Mouse (Mus musculus) cerebral cortex, adult 2 months (tissue): ENCODE results near the gene S100pbp.

Source experiments
- WGBS: fragments of 180-500 bp; shearing (Covaris S2); methylation state at CpG from one replicate; pipeline ENCODE4 v1.1.7; 2018; 5-methylcytosine and 5-hydroxymethylcytosine counted together

The S100pbp gene

GRCm38 (mm10) chr4:129189542-129190519 lies at the start of gene S100pbp, which contains the start of gene Yars:
TSS of gene S100pbp (minus strand) at chr4:129189727.
TSS of gene Yars (plus strand) at chr4:129189760.
- WGBS: under 1% methylated on average over 57 of the region's 58 CpGs

GRCm38 (mm10) chr4:129239075-129239474 lies 49.5 kb upstream of the S100pbp start:
- WGBS: under 1% methylated on average over 29 of the region's 29 CpGs

- WGBS: 4% methylated on average over 23 of the region's 23 CpGs
Observed at GRCm38 (mm10) chr4:129238579-129239016, 49.1 kb upstream of the S100pbp start.

- WGBS: 23% methylated on average over 21 of the region's 21 CpGs
Observed at GRCm38 (mm10) chr4:129237843-129238441, 48.4 kb upstream of the S100pbp start.

GRCm38 (mm10) chr4:129236236-129236813 lies 46.8 kb upstream of the S100pbp start:
- 89% methylated on average over 8 of the region's 8 CpGs for WGBS

DNA sequence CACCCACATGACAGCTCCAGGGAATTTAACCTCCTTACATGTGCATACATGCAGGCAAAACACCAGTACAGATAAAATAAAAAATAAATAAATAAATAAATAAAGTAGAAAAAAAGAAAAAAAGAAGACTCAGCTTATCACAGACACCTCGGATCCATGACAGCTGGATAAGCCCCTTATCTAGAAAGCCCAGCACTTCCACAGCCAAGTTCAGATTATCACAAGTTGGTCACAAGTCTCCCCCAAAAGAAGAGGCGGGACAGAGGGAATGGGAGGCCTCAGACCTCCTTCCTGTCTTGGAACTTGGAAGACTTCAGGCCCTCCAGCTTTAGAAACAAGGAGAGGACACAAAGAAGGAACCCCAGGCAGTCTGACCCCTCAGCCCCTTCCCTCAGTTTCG lies 45.6 kb upstream of the S100pbp start:
- WGBS: 89% methylated on average over 3 of the region's 3 CpGs

GRCm38 (mm10) chr4:129234488-129234887 lies 45.0 kb upstream of the S100pbp start:
- 85% methylated on average over 7 of the region's 7 CpGs for WGBS

GRCm38 (mm10) chr4:129232561-129233360 lies 43.2 kb upstream of the S100pbp start:
- 95% methylated on average over 9 of the region's 9 CpGs for WGBS

- WGBS: 79% methylated on average over 12 of the region's 12 CpGs
Observed at GRCm38 (mm10) chr4:129231594-129232450, 42.3 kb upstream of the S100pbp start.

DNA sequence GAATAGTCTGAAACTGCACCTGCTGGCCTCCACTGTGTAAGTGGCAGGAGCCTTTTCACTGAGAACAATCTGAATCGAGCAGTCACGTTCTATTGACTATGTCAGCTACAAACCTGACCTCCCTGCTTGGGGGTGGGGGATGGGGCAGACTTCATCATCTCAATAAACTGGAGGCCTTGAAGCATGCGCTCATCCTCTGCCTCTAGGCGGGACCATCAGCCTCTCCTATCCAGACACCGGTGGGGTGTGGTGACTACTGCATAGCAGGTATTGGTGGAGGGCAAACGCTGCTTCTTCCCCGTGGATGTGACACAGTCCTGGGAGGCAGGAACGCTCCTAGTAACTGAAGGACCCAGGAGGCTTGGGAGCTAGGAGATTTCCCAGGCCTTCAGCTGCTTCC lies 41.4 kb upstream of the S100pbp start:
- WGBS: 86% methylated on average over 8 of the region's 8 CpGs

- WGBS: 26% methylated on average over 8 of the region's 8 CpGs
Observed at GRCm38 (mm10) chr4:129227985-129228381, 38.5 kb upstream of the S100pbp start.

- 30% methylated on average over 22 of the region's 22 CpGs for WGBS
Observed at GRCm38 (mm10) chr4:129227170-129227984, 37.9 kb upstream of the S100pbp start.

DNA sequence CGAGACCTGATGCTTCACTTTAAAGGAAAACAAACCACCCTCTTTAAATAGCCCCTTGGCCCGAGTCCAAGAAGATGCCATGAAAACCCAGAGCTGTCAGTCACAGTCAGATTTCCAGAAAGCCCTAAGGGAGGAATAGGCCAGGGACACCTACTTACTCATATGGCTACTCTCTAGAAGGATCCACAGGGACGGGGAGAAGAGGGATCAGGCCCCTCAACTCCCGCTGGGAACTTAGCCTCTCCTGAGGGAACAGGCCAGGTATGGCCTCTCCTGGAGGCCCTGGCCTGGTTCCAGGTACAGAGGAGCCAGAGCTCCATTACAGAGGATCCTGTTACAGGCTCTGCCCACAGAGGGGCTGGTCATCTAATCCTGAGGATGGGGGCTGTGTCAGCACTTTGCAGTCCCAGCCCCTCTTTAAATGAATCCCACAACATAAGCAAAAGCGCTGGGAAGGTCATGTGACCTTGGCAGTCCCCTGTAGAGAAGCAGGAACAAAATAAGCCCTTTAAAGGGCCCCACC lies 37.0 kb upstream of the S100pbp start:
- WGBS: 45% methylated on average over 5 of the region's 5 CpGs

DNA sequence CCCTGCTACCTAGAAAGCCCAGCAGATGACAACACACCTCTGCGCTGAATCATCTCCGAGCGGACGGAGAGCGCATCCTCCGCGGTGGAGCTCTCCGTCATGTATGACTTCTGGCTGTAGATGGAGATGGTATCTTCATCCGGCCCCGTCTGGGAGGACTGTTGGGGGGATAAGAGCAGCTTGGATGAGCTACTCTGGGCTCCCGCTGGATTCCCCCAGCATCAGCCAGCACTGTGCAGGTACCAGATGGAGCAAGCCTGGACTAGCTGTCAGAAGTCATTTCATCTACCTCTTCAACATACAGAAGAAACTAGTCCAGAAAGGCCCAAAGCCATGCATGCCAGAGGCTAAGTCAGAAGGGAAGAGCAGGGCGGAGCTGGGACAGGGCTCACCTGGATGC lies 35.8 kb upstream of the S100pbp start:
- WGBS: 94% methylated on average over 12 of the region's 12 CpGs

DNA sequence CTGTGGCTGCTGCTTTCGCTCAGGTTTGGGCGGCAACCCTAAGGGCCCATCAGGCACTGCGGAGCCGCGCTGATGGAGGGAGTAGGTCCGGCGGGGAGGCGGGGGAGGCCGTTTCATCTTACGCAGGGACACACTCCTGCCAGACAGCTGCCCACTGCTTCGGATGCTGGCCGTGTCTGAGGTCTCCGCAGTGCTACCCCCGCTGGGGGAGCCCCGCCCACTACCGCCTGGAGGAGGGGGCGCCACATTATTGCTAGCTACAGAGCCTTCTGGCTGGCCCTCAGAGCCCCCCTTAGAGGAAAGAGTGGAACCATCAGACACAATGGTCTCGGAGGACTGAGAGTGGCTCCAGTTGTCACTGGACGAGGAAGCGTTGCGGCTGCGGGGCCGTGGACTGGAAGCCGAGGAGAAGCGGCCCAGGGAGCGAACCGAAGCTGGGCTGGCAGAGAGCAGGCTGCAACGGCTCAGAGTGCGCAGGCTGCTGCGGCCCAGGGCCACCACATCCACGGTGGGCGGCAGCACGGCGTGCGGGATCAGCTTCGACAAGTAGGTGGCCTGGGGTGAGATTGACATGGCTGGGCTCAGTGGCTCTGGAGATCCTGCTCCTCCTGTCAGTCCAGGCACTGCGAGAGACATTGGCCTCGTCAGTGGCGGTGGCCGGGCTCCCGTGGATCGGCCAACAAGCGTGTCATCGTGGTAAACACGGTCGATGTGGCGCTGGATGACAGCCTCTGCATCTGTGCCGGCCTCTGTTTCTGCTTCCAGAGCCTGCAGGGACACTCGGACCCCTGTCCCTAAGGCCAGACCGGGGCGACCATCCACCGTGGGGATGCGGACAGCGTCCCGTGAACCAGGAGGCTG lies 34.1 kb upstream of the S100pbp start:
- WGBS: 59% methylated on average over 55 of the region's 55 CpGs

DNA sequence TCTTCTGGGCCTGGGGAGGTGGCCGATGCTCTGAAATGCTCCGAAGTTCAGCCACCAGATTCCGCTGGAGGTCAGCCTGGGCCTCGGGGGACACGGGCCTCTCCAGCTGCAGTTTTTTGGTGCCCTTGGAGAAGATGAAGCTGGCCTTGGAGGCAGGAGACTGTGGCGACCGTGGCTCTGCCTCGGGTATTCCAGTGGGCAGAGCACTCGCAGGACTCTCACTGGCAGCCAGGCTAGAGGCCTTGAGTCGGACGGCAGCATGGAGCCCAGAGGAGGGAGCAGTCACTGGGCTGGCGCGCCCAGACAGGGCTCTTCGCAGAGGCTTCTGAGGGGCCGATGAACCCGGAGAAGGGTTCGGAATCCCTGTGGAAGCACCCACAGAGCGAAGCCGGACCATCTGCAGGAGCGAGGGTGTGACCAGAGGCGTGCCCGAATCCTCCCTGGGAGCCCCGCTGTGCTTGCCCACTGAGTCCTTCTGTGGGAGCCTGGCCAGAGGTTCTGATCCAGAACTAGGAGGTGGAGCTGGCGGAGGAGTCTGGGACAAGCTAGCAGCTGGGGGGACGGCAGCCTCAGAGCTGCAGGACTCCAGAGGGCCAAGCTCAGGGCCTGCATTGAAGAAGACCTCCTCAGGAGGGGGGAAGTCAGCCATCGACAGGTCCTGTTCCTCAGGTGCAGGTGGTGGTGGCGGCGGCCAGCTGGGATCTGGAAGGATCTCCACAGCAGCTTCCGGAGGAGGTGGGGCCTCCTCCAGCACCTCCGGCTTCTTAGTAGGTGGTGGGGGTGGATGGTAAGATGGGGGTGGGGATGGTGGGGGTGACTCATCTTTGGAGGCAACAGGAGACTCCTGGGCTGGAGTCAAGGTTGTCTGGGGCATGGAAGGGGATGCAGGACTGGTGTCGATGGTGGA lies 32.7 kb upstream of the S100pbp start:
- WGBS: 81% methylated on average over 31 of the region's 31 CpGs
